ENCODE assay signal across 9 mouse cellular contexts in genomic region chr19:27425656-27426055, GRCm38 (mm10). TPM values are rescaled to one million over a fixed set of nuclear protein-coding genes. Genes with fewer than 3 reads are reported as not detected.
DNase-seq lines count a peak whose midpoint lies in the region; TF ChIP-seq lines count a peak whose summit lies in the region.
"Had no signal": no experiment of that assay in that cellular context is flagged by ENCODE, and none has a peak within 500 bp of the region (broad histone marks: within the 10 kb centered on the region; RNA-seq: fewer than 3 reads in every experiment).

No protein-coding gene starts in this region.

- 77% methylated on average over 7 of the region's 7 CpGs for WGBS in embryonic facial prominence, embryonic 10.5 days
- WGBS in limb, embryonic 10.5 days, result 83% methylated on average over 7 of the region's 7 CpGs

- H3K9ac ChIP-seq in ES-E14 (ENCODE audit: insufficient read depth, low read depth, low read length, poor library complexity, severe bottlenecking), result no peak overlapping the region
- H3K9ac ChIP-seq: lung, embryonic 15.5 days; stomach, embryonic 15.5 days had no signal

- no peak overlapping the region for H3K4me3 ChIP-seq in ES-E14 (ENCODE audit: insufficient read depth in 1 of 2, low read depth in 1 of 2, low read length in 2 of 2, poor library complexity in 1 of 2, severe bottlenecking in 1 of 2)
- no peak overlapping the region for H3K4me3 ChIP-seq in embryonic facial prominence, embryonic 10.5 days
- no peak overlapping the region for H3K4me3 ChIP-seq in limb, embryonic 10.5 days
- H3K4me3 ChIP-seq: lung, embryonic 15.5 days; stomach, embryonic 15.5 days had no signal

- DNase-seq in layer of hippocampus, postnatal 10 days (ENCODE audit: low spot score in 2 of 2), result peak; percentile 45 to 49
- no peak for DNase-seq in layer of hippocampus, adult 9-10 months (ENCODE audit: low spot score)
- peak; percentile 47 for DNase-seq in ES-E14 (ENCODE audit: low read depth, low spot score)
- DNase-seq in adrenal gland, adult 2 months, result peak; percentile 29
- peak; percentile 38 for DNase-seq in embryonic facial prominence, embryonic 10.5 days (ENCODE audit: low spot score)
- peak; percentile 45 for DNase-seq in limb, embryonic 10.5 days (ENCODE audit: low spot score)
- peak; percentile 18 to 54 for DNase-seq in spleen, postnatal 10 days (ENCODE audit: low spot score in 2 of 2)

- H3K36me3 ChIP-seq in ES-E14 (ENCODE audit: control insufficient read depth, insufficient read depth, low read length, poor library complexity, severe bottlenecking), result peaks cover 37% of the 10 kb centered on the region
- H3K36me3 ChIP-seq in embryonic facial prominence, embryonic 10.5 days (replicated peaks), result peaks cover 58% of the 10 kb centered on the region
- H3K36me3 ChIP-seq in limb, embryonic 10.5 days, result peaks cover 60% of the 10 kb centered on the region

- H3K27ac ChIP-seq in ES-E14 (ENCODE audit: insufficient read depth, low read depth, low read length, poor library complexity, severe bottlenecking), result no peak overlapping the region
- H3K27ac ChIP-seq in embryonic facial prominence, embryonic 10.5 days (replicated peaks), result no peak overlapping the region
- H3K27ac ChIP-seq in limb, embryonic 10.5 days, result no peak overlapping the region
- H3K27ac ChIP-seq: lung, embryonic 15.5 days; stomach, embryonic 15.5 days had no signal

- in situ Hi-C loops in ES-E14 (cut with MboI; ENCODE audit: low sequenced_read_pairs in 2 of 2, unreplicated experiment in 2 of 2), result no loop called here

- no peaks in the 10 kb centered on the region for H3K9me3 ChIP-seq in ES-E14 (ENCODE audit: control insufficient read depth, insufficient read depth, low read depth, low read length)
- H3K9me3 ChIP-seq in embryonic facial prominence, embryonic 10.5 days, result no peaks in the 10 kb centered on the region
- no peaks in the 10 kb centered on the region for H3K9me3 ChIP-seq in limb, embryonic 10.5 days (replicated peaks)
- H3K9me3 ChIP-seq: lung, embryonic 15.5 days; stomach, embryonic 15.5 days had no signal

- no peaks in the 10 kb centered on the region; a peak in 1 of 4 replicates for H3K4me1 ChIP-seq in ES-E14 (ENCODE audit: control insufficient read depth in 2 of 2, insufficient read depth in 2 of 2, low read length in 2 of 2, poor library complexity in 1 of 2)
- peaks cover 16% of the 10 kb centered on the region for H3K4me1 ChIP-seq in embryonic facial prominence, embryonic 10.5 days
- peaks cover 12% of the 10 kb centered on the region for H3K4me1 ChIP-seq in limb, embryonic 10.5 days

- H3K27me3 ChIP-seq in embryonic facial prominence, embryonic 10.5 days (replicated peaks; ENCODE audit: low read depth, poor library complexity, severe bottlenecking), result no peaks in the 10 kb centered on the region
- H3K27me3 ChIP-seq in limb, embryonic 10.5 days (ENCODE audit: low read depth, poor library complexity, severe bottlenecking), result no peaks in the 10 kb centered on the region
- H3K27me3 ChIP-seq: lung, embryonic 15.5 days; stomach, embryonic 15.5 days had no signal

TF ChIP-seq in ES-E14, 5 proteins besides CTCF, POLR2A, EP300 and RAD21:
- TF ChIP-seq MAFK (IDR thresholded peaks at IDR 0.05; ENCODE audit: insufficient read depth, low read depth, low read length) (no peak), ZNF384 (IDR thresholded peaks at IDR 0.05; ENCODE audit: low read depth, low read length) (no peak), ZC3H11A (IDR thresholded peaks at IDR 0.05; ENCODE audit: borderline replicate concordance, low read depth, low read length) (no peak), CHD2 (IDR thresholded peaks at IDR 0.05; ENCODE audit: low read depth, low read length) (no peak), HCFC1 (IDR thresholded peaks at IDR 0.05; ENCODE audit: borderline replicate concordance, insufficient read depth, low read length) (no peak)

RNA-seq across cellular contexts. Expression of gene Pum3, which starts 4.0 kb away (rescaled TPM):
- total RNA-seq in layer of hippocampus, postnatal 10 days (2021), result 10 to 100 TPM; 82.1 to 96.2 TPM
- total RNA-seq in ES-E14 (2012; rRNA removed), result 102 and 120 TPM in 2 replicates
- total RNA-seq in adrenal gland, adult 2 months (2021), result 100 to 1,000 TPM in 1 of 2 experiments, 10 to 100 TPM in 1; 95.6 to 105 TPM
- polyA plus RNA-seq in adrenal gland, adult 2 months (2012; rRNA removed), result 10.7 and 10.9 TPM in 2 replicates
- polyA plus RNA-seq in embryonic facial prominence, embryonic 10.5 days (2016; fragmentation: Nextera tagmentation; extraction: Ambion mirVana), result 94.1 and 94.9 TPM in 2 replicates
- 92.5 and 95.3 TPM in 2 replicates for polyA plus RNA-seq in limb, embryonic 10.5 days (2016; fragmentation: Nextera tagmentation; extraction: Ambion mirVana)
